Mouse (Mus musculus): ENCODE measurements around the gene Vmn1r43.
"Not testable (repeated sequence)": the region's sequence is repeated elsewhere in the genome, so short reads cannot be mapped to it uniquely, and the experiment has no call there.

Vmn1r43 gene

GRCm38 (mm10) chr6:89876313-89876712, at the start of gene Vmn1r43, which contains the start of gene Vmn1r42:
TSS of gene Vmn1r43 (minus strand) at chr6:89876413.
TSS of gene Vmn1r42 (minus strand) at chr6:89876413.
- DNase-seq: not testable (repeated sequence)

- no peak for DNase-seq
Measured at GRCm38 (mm10) chr6:89883812-89884211, 7.6 kb upstream of the Vmn1r43 start.

GRCm38 (mm10) chr6:89883360-89883759, 7.1 kb upstream of the Vmn1r43 start, which contains the start of gene Vmn1r44:
TSS of gene Vmn1r44 (plus strand) at chr6:89883660.
- no peak for DNase-seq

GRCm38 (mm10) chr6:89880867-89881266, 4.7 kb upstream of the Vmn1r43 start:
- DNase-seq: no peak

- no peak for DNase-seq
Measured at GRCm38 (mm10) chr6:89876963-89877362, 750 bp upstream of the Vmn1r43 start.

GRCm38 (mm10) chr6:89867976-89868375, 8.2 kb downstream of the Vmn1r43 start:
- DNase-seq: no peak

- no peak for DNase-seq
Measured at GRCm38 (mm10) chr6:89867276-89867675, 8.9 kb downstream of the Vmn1r43 start.

GRCm38 (mm10) chr6:89863792-89864191, 12.4 kb downstream of the Vmn1r43 start:
- DNase-seq: no peak

GRCm38 (mm10) chr6:89859839-89860238, 16.4 kb downstream of the Vmn1r43 start:
- DNase-seq: no peak

- DNase-seq: no peak
Measured at GRCm38 (mm10) chr6:89857552-89857951, 18.7 kb downstream of the Vmn1r43 start.
